Comparison of ENCODE assay signal across 19 mouse cellular contexts in the genomic region with DNA sequence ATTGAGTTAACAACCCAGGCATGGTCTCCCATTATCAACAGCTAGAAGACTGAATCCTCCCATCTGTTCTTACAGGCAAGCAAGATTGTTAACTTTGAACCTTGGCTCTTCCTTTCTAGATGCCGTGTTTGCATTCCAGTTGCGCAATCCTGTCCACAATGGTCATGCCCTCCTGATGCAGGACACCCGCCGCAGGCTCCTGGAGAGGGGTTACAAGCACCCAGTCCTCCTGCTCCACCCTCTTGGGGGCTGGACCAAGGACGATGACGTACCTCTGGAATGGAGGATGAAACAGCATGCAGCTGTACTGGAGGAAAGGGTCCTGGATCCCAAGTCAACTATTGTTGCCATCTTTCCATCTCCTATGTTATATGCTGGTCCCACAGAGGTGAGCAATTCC.
DNase-seq lines count a peak whose midpoint lies in the region; ATAC-seq lines count a peak whose summit lies in the region.
"Had no signal": no experiment of that assay in that cellular context is flagged by ENCODE, and none has a peak within 500 bp of the region (broad histone marks: within the 10 kb centered on the region; RNA-seq: fewer than 3 reads in every experiment).

No protein-coding gene starts in this region.

- H3K27ac ChIP-seq in liver, embryonic 15.5 days (replicated peaks), result no peak overlapping the region
- H3K27ac ChIP-seq: embryonic facial prominence, embryonic 13.5 days; limb, embryonic 15.5 days had no signal

- H3K9me3 ChIP-seq in liver, embryonic 15.5 days (replicated peaks), result no peaks in the 10 kb centered on the region
- H3K9me3 ChIP-seq: embryonic facial prominence, embryonic 13.5 days; limb, embryonic 15.5 days had no signal

- ATAC-seq in liver, embryonic 15.5 days (ENCODE audit: insufficient read depth), result 0 out of 2 replicates have a peak, but pooled peaks have one; percentile 31
- ATAC-seq: activated CD4-positive, CD25-positive, alpha-beta regulatory T cell, adult 4 months; forebrain, postnatal 0 days; inflammation-experienced regulatory T-cells, adult 6 months; Patski had no signal

- WGBS in liver, embryonic 15.5 days (ENCODE audit: insufficient replicate concordance), result 64% methylated on average over 6 of the region's 6 CpGs

- H3K4me1 ChIP-seq in liver, embryonic 15.5 days (replicated peaks), result no peaks in the 10 kb centered on the region
- H3K4me1 ChIP-seq: embryonic facial prominence, embryonic 13.5 days; limb, embryonic 15.5 days had no signal

- peak; percentile 79 for DNase-seq in heart, adult 11 months
- DNase-seq in heart, adult 18-20 months, result no peak
- DNase-seq in 3T3-L1 (ENCODE audit: low read depth, low spot score), result peak; percentile 7
- peak; percentile 14 for DNase-seq in kidney, postnatal 14 days
- DNase-seq in layer of hippocampus, postnatal 14 days (ENCODE audit: low spot score in 2 of 2), result no peak
- DNase-seq in cerebellum, adult 11-12 months, result no peak
- no peak for DNase-seq in left cerebral cortex, adult 11 months (ENCODE audit: low spot score)
- DNase-seq: B cell, adult 2 months; cerebellum, adult 9-11 months; forebrain, postnatal 0 days; lung, postnatal 14 days; right cerebral cortex, adult 18-20 months; thymus, adult 18-20 months had no signal

- H3K9ac ChIP-seq in liver, embryonic 15.5 days, result no peak overlapping the region
- H3K9ac ChIP-seq: embryonic facial prominence, embryonic 13.5 days; forebrain, postnatal 0 days; limb, embryonic 15.5 days had no signal

- no peak overlapping the region for H3K4me3 ChIP-seq in liver, embryonic 15.5 days (replicated peaks)
- H3K4me3 ChIP-seq: embryonic facial prominence, embryonic 13.5 days; limb, embryonic 15.5 days had no signal

- H3K36me3 ChIP-seq in liver, embryonic 15.5 days (replicated peaks), result no peaks in the 10 kb centered on the region

- no peaks in the 10 kb centered on the region for H3K27me3 ChIP-seq in liver, embryonic 15.5 days
- H3K27me3 ChIP-seq: embryonic facial prominence, embryonic 13.5 days; limb, embryonic 15.5 days; Patski had no signal

- H3K4me2 ChIP-seq in liver, embryonic 15.5 days, result no peak overlapping the region
- H3K4me2 ChIP-seq: embryonic facial prominence, embryonic 13.5 days; limb, embryonic 15.5 days had no signal

Comparison
In these comparisons a context has a peak if more than half of its experiments do, and no peak if none do; other contexts are left out.
1. DNase-seq: peak in heart, adult 11 months (single experiment), 3T3-L1 (single experiment) and kidney, postnatal 14 days (single experiment); none in heart, adult 18-20 months (0 of 2), layer of hippocampus, postnatal 14 days (0 of 2), cerebellum, adult 11-12 months (single experiment) and left cerebral cortex, adult 11 months (single experiment).